Mouse (Mus musculus): Measurements from ENCODE around the gene Olfr153.
"Not testable (repeated sequence)": the region's sequence is repeated elsewhere in the genome, so short reads cannot be mapped to it uniquely, and the experiment has no call there.

The Olfr153 gene

GRCm38 (mm10) chr2:87531496-87531895 lies at the start of gene Olfr153:
TSS of gene Olfr153 (plus strand) at chr2:87531796.
- no peak for DNase-seq (ENCODE audit: low read depth, low spot score)

- no peak for DNase-seq (ENCODE audit: low read depth, low spot score)
These were observed 49.3 kb upstream of the Olfr153 start for GRCm38 (mm10) chr2:87482276-87482675.

GRCm38 (mm10) chr2:87496993-87497392 lies 34.6 kb upstream of the Olfr153 start, which contains the start of gene Pramel7:
TSS of gene Pramel7 (minus strand) at chr2:87497093.
- not testable (repeated sequence) for DNase-seq (ENCODE audit: low read depth, low spot score)

- no peak for DNase-seq (ENCODE audit: low read depth, low spot score)
These were observed 25.3 kb upstream of the Olfr153 start, which contains the start of gene Pramel6 for GRCm38 (mm10) chr2:87506265-87506664. TSS of gene Pramel6 (plus strand) at chr2:87506565.

GRCm38 (mm10) chr2:87515046-87515445 lies 16.6 kb upstream of the Olfr153 start:
- DNase-seq (ENCODE audit: low read depth, low spot score), result no peak

- no peak for DNase-seq (ENCODE audit: low read depth, low spot score)
These were observed 16.0 kb upstream of the Olfr153 start for GRCm38 (mm10) chr2:87515457-87516060.

GRCm38 (mm10) chr2:87516581-87516980 lies 15.0 kb upstream of the Olfr153 start:
- no peak for DNase-seq (ENCODE audit: low read depth, low spot score)

GRCm38 (mm10) chr2:87520651-87521050 lies 10.9 kb upstream of the Olfr153 start:
- DNase-seq (ENCODE audit: low read depth, low spot score), result no peak

GRCm38 (mm10) chr2:87525899-87526616 lies 5.5 kb upstream of the Olfr153 start:
- not testable (repeated sequence) for DNase-seq (ENCODE audit: low read depth, low spot score)

GRCm38 (mm10) chr2:87534826-87535225 lies 3.2 kb downstream of the Olfr153 start:
- no peak for DNase-seq (ENCODE audit: low read depth, low spot score)

GRCm38 (mm10) chr2:87545442-87545841 lies 13.8 kb downstream of the Olfr153 start, which contains the start of gene Olfr1128:
TSS of gene Olfr1128 (minus strand) at chr2:87545542.
- no peak for DNase-seq (ENCODE audit: low read depth, low spot score)

GRCm38 (mm10) chr2:87573602-87574001 lies 42.0 kb downstream of the Olfr153 start, which contains the start of gene Olfr1129:
TSS of gene Olfr1129 (plus strand) at chr2:87573902.
- DNase-seq (ENCODE audit: low read depth, low spot score), result not testable (repeated sequence)

All from telencephalon, adult 2 months (tissue).